In the genomic region with DNA sequence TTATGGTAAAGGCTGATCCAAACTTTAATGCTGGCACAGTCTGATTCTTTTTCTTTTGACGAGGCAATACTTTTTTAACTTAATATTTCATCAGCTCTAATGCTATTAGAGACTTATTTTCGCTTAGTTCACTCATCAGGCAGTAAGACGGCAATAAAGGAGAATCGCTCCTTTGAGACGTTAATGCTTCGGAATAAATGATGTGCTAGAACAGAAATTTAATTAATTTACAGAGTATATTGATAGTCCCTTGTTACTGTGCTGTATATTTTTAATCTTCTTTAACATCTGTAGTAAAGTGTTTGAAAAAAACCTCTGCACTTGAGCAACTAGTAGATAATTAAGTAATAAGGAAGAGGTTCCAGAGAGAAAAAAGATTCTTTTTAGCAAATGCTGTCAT, we compare ENCODE assay signal across 28 mouse cellular contexts.
A peak's percentile ranks its signal among the peaks of the same experiment; 100 is the strongest.
DNase-seq lines count a peak whose midpoint lies in the region; ATAC-seq and TF ChIP-seq lines count a peak whose summit lies in the region.
"Had no signal": no experiment of that assay in that cellular context is flagged by ENCODE, and none has a peak within 500 bp of the region (broad histone marks: within the 10 kb centered on the region; RNA-seq: fewer than 3 reads in every experiment).

No protein-coding gene starts in this region.

- H3K27ac ChIP-seq in hindbrain, embryonic 16.5 days (ENCODE audit: low read depth, low read length) = no peak overlapping the region
- H3K27ac ChIP-seq in hindbrain, postnatal 0 days = no peak overlapping the region
- no peak overlapping the region for H3K27ac ChIP-seq in neural tube, embryonic 13.5 days (replicated peaks)
- no peak overlapping the region for H3K27ac ChIP-seq in kidney, adult 2 months (ENCODE audit: insufficient read depth, low read depth, low read length)
- H3K27ac ChIP-seq: embryonic facial prominence, embryonic 13.5 days; embryonic facial prominence, embryonic 15.5 days; forebrain, embryonic 10.5 days; forebrain, embryonic 12.5 days had no signal

- no peak overlapping the region for H3K9ac ChIP-seq in hindbrain, embryonic 16.5 days (ENCODE audit: low read depth, low read length)
- H3K9ac ChIP-seq in hindbrain, postnatal 0 days (replicated peaks; ENCODE audit: low read length) = no peak overlapping the region
- no peak overlapping the region for H3K9ac ChIP-seq in neural tube, embryonic 13.5 days
- H3K9ac ChIP-seq: embryonic facial prominence, embryonic 13.5 days; embryonic facial prominence, embryonic 15.5 days; forebrain, embryonic 12.5 days had no signal

- peak; percentile 58; the same call in 1 of the 2 replicates for ATAC-seq in hindbrain, embryonic 16.5 days
- no peak for ATAC-seq in hindbrain, postnatal 0 days
- peak; percentile 40; the same call in 1 of the 2 replicates for ATAC-seq in neural tube, embryonic 13.5 days (ENCODE audit: low read depth)
- ATAC-seq: activated CD4-positive, CD25-positive, alpha-beta regulatory T cell, adult 4 months; CD4-positive, CD25-positive, alpha-beta regulatory T cell, adult 4 months; forebrain, embryonic 14.5 days; forebrain, embryonic 16.5 days; Patski had no signal

- no peak overlapping the region for H3K4me2 ChIP-seq in hindbrain, embryonic 16.5 days (ENCODE audit: low read length)
- H3K4me2 ChIP-seq in hindbrain, postnatal 0 days (ENCODE audit: low read depth, low read length) = no peak overlapping the region
- H3K4me2 ChIP-seq in neural tube, embryonic 13.5 days = no peak overlapping the region
- H3K4me2 ChIP-seq: embryonic facial prominence, embryonic 13.5 days; embryonic facial prominence, embryonic 15.5 days; forebrain, embryonic 12.5 days had no signal

- no peak for DNase-seq in hindbrain, postnatal 0 days (ENCODE audit: low spot score)
- no peak for DNase-seq in neural tube, embryonic 10.5 days (ENCODE audit: extremely low spot score, low spot score)
- no peak for DNase-seq in kidney, adult 2 months
- DNase-seq: adrenal gland, adult 8-10 months; adrenal gland, postnatal 14 days; adrenal gland, postnatal 36 days; B cell, adult 2 months; cerebellum, adult 11 months; cerebellum, adult 18-20 months; cerebellum, adult 8-10 months; cerebellum, adult 9-11 months; cerebellum, postnatal 14 days; cerebellum, postnatal 36 days; embryo, embryonic 11 days had no signal

- no peaks in the 10 kb centered on the region for H3K9me3 ChIP-seq in hindbrain, embryonic 16.5 days (ENCODE audit: control insufficient read depth, low read length)
- no peaks in the 10 kb centered on the region for H3K9me3 ChIP-seq in hindbrain, postnatal 0 days (ENCODE audit: low read length)
- H3K9me3 ChIP-seq in neural tube, embryonic 13.5 days = no peaks in the 10 kb centered on the region
- H3K9me3 ChIP-seq: embryonic facial prominence, embryonic 13.5 days; embryonic facial prominence, embryonic 15.5 days; forebrain, embryonic 10.5 days; forebrain, embryonic 12.5 days; G1E had no signal

- no peaks in the 10 kb centered on the region for H3K4me1 ChIP-seq in hindbrain, embryonic 16.5 days (ENCODE audit: control insufficient read depth, insufficient read depth, low read depth, low read length)
- no peaks in the 10 kb centered on the region for H3K4me1 ChIP-seq in hindbrain, postnatal 0 days (ENCODE audit: insufficient read depth, low read length)
- H3K4me1 ChIP-seq in neural tube, embryonic 13.5 days (replicated peaks) = peaks cover 7% of the 10 kb centered on the region
- no peaks in the 10 kb centered on the region for H3K4me1 ChIP-seq in kidney, adult 2 months (ENCODE audit: control insufficient read depth, insufficient read depth, low read length)
- H3K4me1 ChIP-seq: embryonic facial prominence, embryonic 13.5 days; embryonic facial prominence, embryonic 15.5 days; forebrain, embryonic 10.5 days; forebrain, embryonic 12.5 days had no signal

- H3K36me3 ChIP-seq in hindbrain, embryonic 16.5 days (ENCODE audit: control insufficient read depth, insufficient read depth, low read length) = no peaks in the 10 kb centered on the region
- H3K36me3 ChIP-seq in hindbrain, postnatal 0 days (ENCODE audit: insufficient read depth, low read length) = no peaks in the 10 kb centered on the region
- H3K36me3 ChIP-seq in neural tube, embryonic 13.5 days = no peaks in the 10 kb centered on the region
- no peaks in the 10 kb centered on the region for H3K36me3 ChIP-seq in kidney, adult 2 months (ENCODE audit: control insufficient read depth, insufficient read depth, low read length)
- H3K36me3 ChIP-seq: embryonic facial prominence, embryonic 13.5 days; embryonic facial prominence, embryonic 15.5 days; forebrain, embryonic 10.5 days; forebrain, embryonic 12.5 days had no signal

- 67% methylated on average over 6 of the region's 6 CpGs for WGBS in hindbrain, embryonic 16.5 days
- 63% methylated on average over 6 of the region's 6 CpGs for WGBS in hindbrain, postnatal 0 days
- 54% methylated on average over 6 of the region's 6 CpGs for WGBS in neural tube, embryonic 13.5 days
- WGBS in kidney, adult 2 months = 91% methylated on average over 6 of the region's 6 CpGs

- no peak overlapping the region for H3K4me3 ChIP-seq in hindbrain, embryonic 16.5 days (ENCODE audit: low read length)
- no peak overlapping the region for H3K4me3 ChIP-seq in hindbrain, postnatal 0 days (ENCODE audit: low read length)
- no peak overlapping the region for H3K4me3 ChIP-seq in neural tube, embryonic 13.5 days
- H3K4me3 ChIP-seq in kidney, adult 2 months (ENCODE audit: insufficient read depth, low read depth, low read length) = no peak overlapping the region
- H3K4me3 ChIP-seq: embryonic facial prominence, embryonic 13.5 days; embryonic facial prominence, embryonic 15.5 days; erythroblast, embryonic 14.5 days; forebrain, embryonic 10.5 days; forebrain, embryonic 12.5 days had no signal

- TF ChIP-seq POLR2A in kidney, adult 2 months (IDR thresholded peaks at IDR 0.05; ENCODE audit: low read depth, low read length) = no peak

- TF ChIP-seq CTCF in hindbrain, postnatal 0 days (IDR thresholded peaks at IDR 0.05; ENCODE audit: low read depth) = no peak
- TF ChIP-seq CTCF in kidney, adult 2 months (conservative IDR thresholded peaks at IDR 0.05; ENCODE audit: insufficient read depth, insufficient read length, low read depth, low read length) = no peak

- H3K27me3 ChIP-seq in hindbrain, embryonic 16.5 days (replicated peaks; ENCODE audit: control insufficient read depth, insufficient read depth, low read length) = no peaks in the 10 kb centered on the region
- no peaks in the 10 kb centered on the region for H3K27me3 ChIP-seq in hindbrain, postnatal 0 days (ENCODE audit: insufficient read depth, low read length)
- no peaks in the 10 kb centered on the region for H3K27me3 ChIP-seq in neural tube, embryonic 13.5 days
- H3K27me3 ChIP-seq in kidney, adult 2 months (replicated peaks; ENCODE audit: control insufficient read depth, insufficient read depth, low read length) = no peaks in the 10 kb centered on the region
- H3K27me3 ChIP-seq: CH12.LX; embryonic facial prominence, embryonic 13.5 days; embryonic facial prominence, embryonic 15.5 days; forebrain, embryonic 12.5 days; Patski had no signal
